Mouse (Mus musculus): Measurements from ENCODE around the gene Lmx1b. TPM values are rescaled to one million over a fixed set of nuclear protein-coding genes. Genes with fewer than 3 reads are reported as not detected.

Gene Lmx1b
- polyA plus RNA-seq, 1 experiment = 3.7 TPM

- no peak for TF ChIP-seq CTCF (conservative IDR thresholded peaks at IDR 0.05; ENCODE audit: insufficient read depth, insufficient read length, low read depth, low read length)
- no peak for TF ChIP-seq POLR2A (IDR thresholded peaks at IDR 0.05; ENCODE audit: low read depth, low read length)
- Histone ChIP-seq H3K27me3 (replicated peaks; ENCODE audit: control insufficient read depth, insufficient read depth, low read length) (peaks cover 2% of the 10 kb centered on the region; the same call in 1 of the 2 replicates), H3K36me3 (ENCODE audit: control insufficient read depth, insufficient read depth, low read length) (no peaks in the 10 kb centered on the region), H3K4me1 (ENCODE audit: control insufficient read depth, insufficient read depth, low read length) (no peaks in the 10 kb centered on the region), H3K4me3 (ENCODE audit: insufficient read depth, low read depth, low read length) (no peak overlapping the region), H3K27ac (ENCODE audit: insufficient read depth, low read depth, low read length) (no peak overlapping the region)
- no peak for DNase-seq
- WGBS = 54% methylated on average over 5 of the region's 5 CpGs
Observed at GRCm38 (mm10) chr2:33633237-33633636, 7.1 kb downstream of the Lmx1b start.

- WGBS = 51% methylated on average over 5 of the region's 5 CpGs
- Histone ChIP-seq H3K4me3 (ENCODE audit: insufficient read depth, low read depth, low read length) (no peak overlapping the region), H3K27ac (ENCODE audit: insufficient read depth, low read depth, low read length) (no peak overlapping the region), H3K36me3 (ENCODE audit: control insufficient read depth, insufficient read depth, low read length) (no peaks in the 10 kb centered on the region), H3K27me3 (replicated peaks; ENCODE audit: control insufficient read depth, insufficient read depth, low read length) (peaks cover 2% of the 10 kb centered on the region; the same call in 1 of the 2 replicates), H3K4me1 (ENCODE audit: control insufficient read depth, insufficient read depth, low read length) (no peaks in the 10 kb centered on the region)
- TF ChIP-seq POLR2A (IDR thresholded peaks at IDR 0.05; ENCODE audit: low read depth, low read length) (no peak), CTCF (conservative IDR thresholded peaks at IDR 0.05; ENCODE audit: insufficient read depth, insufficient read length, low read depth, low read length) (no peak)
- no peak for DNase-seq
Observed at GRCm38 (mm10) chr2:33632551-33633059, 7.7 kb downstream of the Lmx1b start.

GRCm38 (mm10) chr2:33631708-33632343 is 8.5 kb downstream of the Lmx1b start:
- Histone ChIP-seq H3K4me3 (ENCODE audit: insufficient read depth, low read depth, low read length) (no peak overlapping the region), H3K4me1 (ENCODE audit: control insufficient read depth, insufficient read depth, low read length) (no peaks in the 10 kb centered on the region), H3K27ac (ENCODE audit: insufficient read depth, low read depth, low read length) (no peak overlapping the region), H3K27me3 (replicated peaks; ENCODE audit: control insufficient read depth, insufficient read depth, low read length) (peaks cover 2% of the 10 kb centered on the region; the same call in 1 of the 2 replicates), H3K36me3 (ENCODE audit: control insufficient read depth, insufficient read depth, low read length) (no peaks in the 10 kb centered on the region)
- WGBS = 5% methylated on average over 31 of the region's 31 CpGs
- TF ChIP-seq POLR2A (IDR thresholded peaks at IDR 0.05; ENCODE audit: low read depth, low read length) (no peak), CTCF (conservative IDR thresholded peaks at IDR 0.05; ENCODE audit: insufficient read depth, insufficient read length, low read depth, low read length) (no peak)
- DNase-seq = no peak

- no peak overlapping the region for H3K4me3 ChIP-seq (ENCODE audit: insufficient read depth, low read depth, low read length)
- no peak for TF ChIP-seq CTCF (conservative IDR thresholded peaks at IDR 0.05; ENCODE audit: insufficient read depth, insufficient read length, low read depth, low read length)
- no peak for TF ChIP-seq POLR2A (IDR thresholded peaks at IDR 0.05; ENCODE audit: low read depth, low read length)
- no peak overlapping the region for H3K27ac ChIP-seq (ENCODE audit: insufficient read depth, low read depth, low read length)
- H3K4me1 ChIP-seq (ENCODE audit: control insufficient read depth, insufficient read depth, low read length) = no peaks in the 10 kb centered on the region
- H3K36me3 ChIP-seq (ENCODE audit: control insufficient read depth, insufficient read depth, low read length) = no peaks in the 10 kb centered on the region
- DNase-seq = no peak
- WGBS = 2% methylated on average over 40 of the region's 40 CpGs
- peaks cover 2% of the 10 kb centered on the region; the same call in 1 of the 2 replicates for H3K27me3 ChIP-seq (replicated peaks; ENCODE audit: control insufficient read depth, insufficient read depth, low read length)
Observed at GRCm38 (mm10) chr2:33631022-33631707, 9.1 kb downstream of the Lmx1b start.

- DNase-seq = no peak
- Histone ChIP-seq H3K27me3 (replicated peaks; ENCODE audit: control insufficient read depth, insufficient read depth, low read length) (no peaks in the 10 kb centered on the region; the same call in 1 of the 2 replicates), H3K36me3 (ENCODE audit: control insufficient read depth, insufficient read depth, low read length) (no peaks in the 10 kb centered on the region), H3K4me1 (ENCODE audit: control insufficient read depth, insufficient read depth, low read length) (no peaks in the 10 kb centered on the region), H3K4me3 (ENCODE audit: insufficient read depth, low read depth, low read length) (no peak overlapping the region), H3K27ac (ENCODE audit: insufficient read depth, low read depth, low read length) (no peak overlapping the region)
- 10% methylated on average over 34 of the region's 34 CpGs for WGBS
- TF ChIP-seq POLR2A (IDR thresholded peaks at IDR 0.05; ENCODE audit: low read depth, low read length) = no peak
- TF ChIP-seq CTCF (conservative IDR thresholded peaks at IDR 0.05; ENCODE audit: insufficient read depth, insufficient read length, low read depth, low read length) = no peak
Observed at GRCm38 (mm10) chr2:33630081-33631021, 10.0 kb downstream of the Lmx1b start.

GRCm38 (mm10) chr2:33629641-33630040 is 10.7 kb downstream of the Lmx1b start:
- H3K36me3 ChIP-seq (ENCODE audit: control insufficient read depth, insufficient read depth, low read length) = no peaks in the 10 kb centered on the region
- no peak for DNase-seq
- WGBS = 36% methylated on average over 6 of the region's 6 CpGs
- no peak for TF ChIP-seq CTCF (conservative IDR thresholded peaks at IDR 0.05; ENCODE audit: insufficient read depth, insufficient read length, low read depth, low read length)
- no peak for TF ChIP-seq POLR2A (IDR thresholded peaks at IDR 0.05; ENCODE audit: low read depth, low read length)
- no peaks in the 10 kb centered on the region; the same call in 1 of the 2 replicates for H3K27me3 ChIP-seq (replicated peaks; ENCODE audit: control insufficient read depth, insufficient read depth, low read length)
- no peak overlapping the region for H3K4me3 ChIP-seq (ENCODE audit: insufficient read depth, low read depth, low read length)
- no peak overlapping the region for H3K27ac ChIP-seq (ENCODE audit: insufficient read depth, low read depth, low read length)
- no peaks in the 10 kb centered on the region for H3K4me1 ChIP-seq (ENCODE audit: control insufficient read depth, insufficient read depth, low read length)
